Mouse (Mus musculus) thymus, adult 2 months (tissue): ENCODE results near the gene Bcas2. TPM values are rescaled to one million over a fixed set of nuclear protein-coding genes. Genes with fewer than 3 reads are reported as not detected.
"Not testable (repeated sequence)": the region's sequence is repeated elsewhere in the genome, so short reads cannot be mapped to it uniquely, and the experiment has no call there.

Experiments
- DNase-seq: peaks from one replicate; pipeline ENCODE4 v3.0.0; 2021
- H3K27ac ChIP-seq: fragments of 200-500 bp; 2 replicates; pipeline ENCODE4 v1.5.1; 2012; ENCODE audit warnings: low read length, control low read depth; ENCODE audit not compliant: control insufficient read depth, insufficient read depth
- H3K27me3 ChIP-seq: fragments of 200-500 bp; 2 replicates; pipeline ENCODE4 v1.6.1; 2012; ENCODE audit warnings: mild to moderate bottlenecking, low read length, moderate library complexity, mixed read lengths; ENCODE audit not compliant: control insufficient read depth, insufficient read depth
- H3K36me3 ChIP-seq: fragments of 200-500 bp; 2 replicates; pipeline ENCODE4 v1.6.1; 2012; ENCODE audit warnings: mild to moderate bottlenecking, low read length, moderate library complexity; ENCODE audit not compliant: control insufficient read depth, insufficient read depth
- H3K4me1 ChIP-seq: fragments of 200-500 bp; replicated peaks from 2 replicates; pipeline ENCODE4 v1.6.1; 2012; ENCODE audit warnings: low read length; ENCODE audit not compliant: control insufficient read depth, insufficient read depth
- H3K4me3 ChIP-seq: fragments of 200-500 bp; 2 replicates; pipeline ENCODE4 v1.5.1; 2012; ENCODE audit warnings: mild to moderate bottlenecking, low read length, control low read depth, moderate library complexity; ENCODE audit not compliant: control insufficient read depth, insufficient read depth
- CTCF ChIP-seq: fragments of 200-500 bp; IDR thresholded peaks from 2 replicates; pipeline ENCODE4 v1.5.1; 2012; ENCODE audit warnings: mild to moderate bottlenecking, control low read depth, low read length, moderate library complexity, borderline replicate concordance; ENCODE audit not compliant: control insufficient read depth, poor library complexity, insufficient read depth; ENCODE audit errors: extremely low read depth
- POLR2A ChIP-seq: fragments of 200-500 bp; IDR thresholded peaks from 2 replicates; pipeline ENCODE4 v1.6.1; 2012; ENCODE audit warnings: mild to moderate bottlenecking, low read length, control low read depth, moderate library complexity; ENCODE audit not compliant: control insufficient read depth, poor library complexity, insufficient read depth; ENCODE audit errors: extremely low read depth
- WGBS: fragments of 180-500 bp; shearing (Covaris S2); methylation state at CpG from one replicate; pipeline ENCODE4 v1.1.7; 2018; 5-methylcytosine and 5-hydroxymethylcytosine counted together
- polyA plus RNA-seq: library from polyadenylated mRNA; depleted of rRNA; stranded (reverse); fragments of >200 nt; gene quantifications from 2 replicates; pipeline ENCODE4 v1.2.3, GENCODE M21; 2012

Bcas2 gene
- polyA plus RNA-seq, 1 experiment: 39.0 TPM

GRCm38 (mm10) chr3:103211101-103211500 lies 39.6 kb downstream of the Bcas2 start:
- H3K4me3 ChIP-seq: no peak overlapping the region

DNA sequence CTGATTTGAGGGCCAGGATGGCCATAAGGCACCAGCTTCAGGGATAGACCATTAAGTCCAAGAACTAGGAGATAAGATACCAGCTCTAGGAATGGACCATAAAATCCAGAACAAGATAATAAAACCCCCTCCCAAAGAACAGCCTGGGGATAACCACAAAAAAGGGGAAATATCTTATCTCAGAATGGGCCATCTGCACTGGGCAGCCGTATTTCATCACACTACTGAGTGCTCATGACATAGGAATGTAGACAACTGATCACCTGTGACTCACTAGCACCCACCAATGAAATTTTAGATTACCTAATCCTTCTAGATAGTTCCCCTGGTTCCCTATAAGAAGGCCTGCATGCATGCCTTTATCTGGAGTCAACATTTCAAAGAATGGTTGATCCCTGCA lies 40.7 kb downstream of the Bcas2 start:
- Histone ChIP-seq H3K4me3 (no peak overlapping the region), H3K27ac (no peak overlapping the region), H3K4me1 (no peaks in the 10 kb centered on the region), H3K36me3 (no peaks in the 10 kb centered on the region), H3K27me3 (no peaks in the 10 kb centered on the region)
- WGBS: 66% methylated on average over 1 of the region's 1 CpGs
- no peak for DNase-seq
- no peak for TF ChIP-seq CTCF
- TF ChIP-seq POLR2A: no peak

More at GRCm38 (mm10) chr3:103211101-103211500, 39.6 kb downstream of the Bcas2 start:
- Histone ChIP-seq H3K27me3 (no peaks in the 10 kb centered on the region), H3K27ac (no peak overlapping the region), H3K36me3 (no peaks in the 10 kb centered on the region), H3K4me1 (no peaks in the 10 kb centered on the region)
- no peak for TF ChIP-seq CTCF
- no peak for TF ChIP-seq POLR2A
- 91% methylated on average over 2 of the region's 2 CpGs for WGBS
- DNase-seq: no peak

GRCm38 (mm10) chr3:103213537-103213936 lies 42.1 kb downstream of the Bcas2 start:
- Histone ChIP-seq H3K4me3 (no peak overlapping the region), H3K4me1 (no peaks in the 10 kb centered on the region), H3K27me3 (no peaks in the 10 kb centered on the region), H3K36me3 (no peaks in the 10 kb centered on the region), H3K27ac (no peak overlapping the region)
- TF ChIP-seq POLR2A (no peak), CTCF (no peak)
- no peak for DNase-seq
- WGBS: 81% methylated on average over 5 of the region's 5 CpGs

DNA sequence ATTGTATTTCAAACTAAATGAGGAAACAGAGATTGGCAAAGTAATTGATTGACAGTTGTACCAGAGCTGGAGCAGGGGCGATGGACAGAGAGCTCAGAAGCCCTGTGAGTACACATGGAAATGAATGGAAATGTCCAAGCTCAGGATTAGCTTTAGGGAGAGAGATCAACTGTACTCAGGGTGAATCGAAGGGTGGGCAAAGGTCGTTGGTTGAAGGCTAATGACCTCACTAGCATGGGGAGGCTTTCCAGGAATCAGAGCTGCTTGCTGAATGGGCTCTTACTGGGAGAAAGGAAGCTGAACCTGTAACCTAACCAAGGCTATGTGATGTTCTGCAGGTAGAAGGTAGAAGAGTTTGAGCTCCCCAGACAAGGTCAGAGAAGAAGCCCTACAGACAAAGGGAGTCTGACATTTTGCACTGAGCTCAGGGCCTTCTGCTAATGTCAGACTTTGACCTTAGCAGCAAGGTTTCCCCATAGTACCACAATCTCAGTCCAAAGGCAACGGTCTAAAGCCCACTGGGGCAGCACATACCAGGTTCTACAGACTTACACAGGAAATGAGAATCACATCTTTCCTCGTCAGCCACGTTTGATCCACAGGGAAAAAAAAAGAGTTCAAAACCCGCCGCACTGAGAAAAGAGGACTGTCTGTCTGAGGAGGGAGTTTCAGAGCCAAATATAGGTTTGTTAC lies 43.3 kb downstream of the Bcas2 start:
- no peaks in the 10 kb centered on the region for H3K27me3 ChIP-seq
- WGBS: 92% methylated on average over 8 of the region's 8 CpGs
- H3K4me1 ChIP-seq: no peaks in the 10 kb centered on the region
- TF ChIP-seq POLR2A: no peak
- no peak for TF ChIP-seq CTCF
- no peak overlapping the region for H3K4me3 ChIP-seq
- no peak overlapping the region for H3K27ac ChIP-seq
- no peak for DNase-seq
- H3K36me3 ChIP-seq: no peaks in the 10 kb centered on the region

GRCm38 (mm10) chr3:103215399-103215798 lies 43.9 kb downstream of the Bcas2 start:
- not testable (repeated sequence) for H3K4me1 ChIP-seq, H3K27me3 ChIP-seq, H3K27ac ChIP-seq, DNase-seq, H3K4me3 ChIP-seq, H3K36me3 ChIP-seq
- WGBS: 97% methylated on average over 8 of the region's 8 CpGs

DNA sequence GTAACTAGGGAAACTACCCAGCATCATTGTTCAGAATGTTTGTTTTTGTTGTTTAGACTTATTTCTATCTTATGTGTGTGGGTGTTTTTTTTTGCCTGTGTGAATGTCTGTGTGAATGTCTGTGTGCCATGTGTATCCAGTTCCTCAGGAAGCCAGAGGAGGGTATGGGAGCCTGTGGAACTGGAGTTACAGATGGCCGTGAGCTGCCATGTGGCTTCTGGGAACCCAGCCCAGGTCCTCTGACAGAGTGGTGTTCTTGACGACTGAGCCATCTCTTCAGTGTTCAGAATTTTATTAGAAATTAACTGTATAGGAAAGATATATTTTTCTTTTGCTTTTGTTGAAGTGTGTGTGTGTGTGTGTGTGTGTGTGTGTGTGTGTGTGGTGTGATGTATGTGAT lies 50.0 kb downstream of the Bcas2 start:
- no peaks in the 10 kb centered on the region for H3K4me1 ChIP-seq

DNA sequence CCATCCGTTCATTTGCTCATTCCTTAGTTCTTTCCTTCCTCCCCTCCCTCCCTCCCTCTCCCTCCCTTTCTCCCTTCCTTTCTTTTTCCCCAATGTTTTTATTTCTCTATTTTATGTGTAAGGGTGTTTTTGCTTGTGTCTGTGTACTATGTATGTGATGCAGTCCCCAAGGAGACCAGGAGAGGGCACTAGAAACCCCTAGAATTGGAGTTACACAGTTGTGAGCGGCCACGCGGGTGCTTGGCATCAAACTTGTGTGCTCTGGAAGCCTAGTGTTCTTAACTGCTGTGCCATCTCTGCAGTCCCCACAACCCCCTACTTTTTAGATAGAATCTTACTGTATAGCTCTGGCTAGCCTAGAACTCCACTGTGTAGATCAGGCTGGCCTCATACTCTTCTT lies 52.3 kb downstream of the Bcas2 start:
- TF ChIP-seq CTCF (no peak), POLR2A (no peak)
- no peaks in the 10 kb centered on the region for H3K27me3 ChIP-seq
- H3K36me3 ChIP-seq: no peaks in the 10 kb centered on the region
- 82% methylated on average over 4 of the region's 4 CpGs for WGBS
- no peak overlapping the region for H3K27ac ChIP-seq
- peak; percentile 51 for DNase-seq
- no peaks in the 10 kb centered on the region for H3K4me1 ChIP-seq
- no peak overlapping the region for H3K4me3 ChIP-seq

More for the DNA sequence above, 50.0 kb downstream of the Bcas2 start:
- H3K27me3 ChIP-seq: no peaks in the 10 kb centered on the region
- no peak overlapping the region for H3K4me3 ChIP-seq
- no peak for TF ChIP-seq POLR2A
- no peak for TF ChIP-seq CTCF
- no peak overlapping the region for H3K27ac ChIP-seq
- DNase-seq: no peak
- whole genome bisulfite sequencing: 91% methylated on average over 2 of the region's 2 CpGs
- no peaks in the 10 kb centered on the region for H3K36me3 ChIP-seq
